Mouse (Mus musculus): ENCODE data around the gene Abhd5.
"Not testable (repeated sequence)": the region's sequence is repeated elsewhere in the genome, so short reads cannot be mapped to it uniquely, and the experiment has no call there.

Abhd5 gene

DNA sequence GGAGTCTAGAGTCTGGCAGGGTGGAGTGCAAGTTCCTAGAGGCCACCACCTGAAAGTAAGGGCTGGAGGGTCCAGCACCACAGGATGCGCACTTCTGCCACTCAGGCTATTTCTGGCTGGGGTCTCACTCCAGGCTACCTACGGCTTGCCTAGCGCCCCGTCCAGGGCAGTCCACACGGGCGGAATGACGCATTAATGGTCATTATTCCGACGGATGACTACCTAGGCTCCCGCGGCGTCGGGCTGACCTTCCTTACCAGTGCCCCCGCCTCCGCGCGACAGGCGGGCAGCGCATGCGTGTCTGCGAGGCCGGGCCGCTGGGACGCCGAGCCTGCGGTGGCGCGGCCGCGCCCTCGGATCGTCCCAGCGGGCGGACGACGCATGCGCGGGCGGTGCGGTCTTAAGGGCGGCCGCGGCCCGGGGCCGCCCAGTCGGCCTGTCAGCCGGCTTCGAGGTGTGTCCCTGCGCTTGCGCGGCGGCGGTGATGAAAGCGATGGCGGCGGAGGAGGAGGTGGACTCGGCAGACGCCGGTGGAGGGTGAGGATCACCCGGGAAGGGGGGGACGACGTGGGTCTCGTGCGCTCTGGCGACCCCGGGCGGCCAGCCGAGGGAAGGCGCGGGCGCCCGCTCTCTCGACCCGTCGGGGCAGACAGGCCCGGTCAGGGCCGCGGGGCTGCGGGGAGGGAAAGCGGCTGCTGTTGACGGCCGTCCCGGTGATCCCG is at the start of gene Abhd5:
Gene Abhd5, plus strand, starts transcription at position 306 of the 722 bp plus-strand sequence.
- CTCF ChIA-PET: no interaction called here

DNA sequence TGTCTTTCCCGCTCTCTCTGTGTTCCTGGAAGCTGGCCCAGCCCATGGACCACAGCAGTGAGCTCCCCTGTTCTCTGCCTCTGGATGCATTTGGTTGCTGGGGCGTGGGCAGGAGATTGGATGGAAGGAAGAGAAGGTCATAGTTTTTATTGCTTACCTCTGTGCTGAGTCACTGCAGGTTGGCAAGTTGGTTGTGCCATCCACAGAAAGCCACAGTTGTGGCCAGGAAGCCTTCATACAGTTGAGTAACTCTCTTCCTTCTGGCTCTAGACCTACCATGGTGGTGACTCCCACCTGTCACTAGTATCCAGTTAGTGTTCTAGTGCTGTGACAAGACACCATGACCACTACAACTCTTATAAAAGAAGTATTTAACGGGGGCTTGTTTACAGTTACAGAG is 46.1 kb upstream of the Abhd5 start:
- CTCF ChIA-PET: interaction anchor here (0.7 kb wide), 1 partner anchor 935 kb away, joined by 3 read pairs; no protein-coding TSS in a partner anchor

- CTCF ChIA-PET: interaction anchor here (0.7 to 2.0 kb wide), 2 partner anchors 28 to 61 kb away, joined by 3 to 7 read pairs; no protein-coding TSS in a partner anchor
These were observed 42.1 kb upstream of the Abhd5 start for GRCm38 (mm10) chr9:122309013-122309980.

DNA sequence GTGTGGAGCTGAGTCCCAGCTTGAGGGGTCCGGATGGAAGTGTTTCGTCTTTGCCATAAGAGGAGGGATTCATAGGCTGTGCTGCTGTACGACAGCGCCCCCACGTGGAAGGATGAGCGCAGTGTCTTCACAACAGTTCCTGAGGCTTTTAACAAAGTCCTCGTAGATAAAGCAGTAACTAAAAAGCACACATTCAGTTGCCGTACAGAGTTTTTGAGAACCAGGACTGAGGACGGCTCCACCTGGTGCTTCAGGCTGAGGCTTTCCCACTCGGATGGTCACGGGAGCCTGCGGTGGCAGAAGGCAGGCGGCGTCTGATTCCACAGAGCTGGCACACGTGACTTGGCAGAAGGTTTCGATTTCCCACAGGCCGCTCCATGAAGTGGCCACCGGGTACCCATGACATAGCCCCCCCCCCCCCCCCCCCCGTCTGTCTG is 40.8 kb upstream of the Abhd5 start:
- CTCF ChIA-PET: interaction anchor here (1.1 to 2.0 kb wide), 3 partner anchors 62 to 68 kb away, joined by 3 to 8 read pairs (median 7); no protein-coding TSS in a partner anchor

DNA sequence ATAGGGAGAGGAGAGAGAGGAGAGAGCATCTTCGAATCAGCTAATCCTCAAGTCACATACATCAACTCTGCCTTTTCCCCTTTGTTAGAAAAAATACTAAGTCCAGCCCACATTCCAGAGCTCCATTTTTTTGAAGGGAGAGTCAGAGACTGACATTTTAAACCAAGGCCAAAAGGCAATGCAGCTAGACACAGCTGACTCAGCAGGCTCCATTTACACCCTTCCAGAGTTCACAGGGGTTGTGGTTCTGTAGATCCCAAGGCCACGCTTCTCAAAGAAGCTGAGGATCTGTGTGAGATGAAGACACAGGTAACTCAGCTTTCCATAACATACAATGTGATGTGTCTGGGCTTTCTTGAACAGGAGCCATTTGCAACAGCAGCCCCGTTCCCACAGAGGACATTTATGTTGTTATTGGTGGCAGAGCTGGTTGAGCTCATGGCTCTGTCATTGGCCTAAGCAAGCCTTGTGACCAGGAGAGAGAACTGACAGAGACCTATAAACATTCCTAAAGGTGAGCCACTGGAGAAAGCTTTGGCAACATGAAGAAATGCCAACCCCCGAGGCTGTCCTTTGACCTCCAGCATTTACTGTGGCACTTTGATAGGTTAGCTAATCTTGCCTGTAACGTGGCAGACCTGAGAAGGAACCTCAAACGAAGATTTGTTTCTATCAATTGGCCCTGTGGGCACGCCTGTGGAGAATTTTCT is 40.2 kb upstream of the Abhd5 start:
- CTCF ChIA-PET: interaction anchor here (0.6 to 2.0 kb wide), 4 partner anchors 63 to 1817 kb away, joined by 3 to 8 read pairs (median 5); no protein-coding TSS in a partner anchor

DNA sequence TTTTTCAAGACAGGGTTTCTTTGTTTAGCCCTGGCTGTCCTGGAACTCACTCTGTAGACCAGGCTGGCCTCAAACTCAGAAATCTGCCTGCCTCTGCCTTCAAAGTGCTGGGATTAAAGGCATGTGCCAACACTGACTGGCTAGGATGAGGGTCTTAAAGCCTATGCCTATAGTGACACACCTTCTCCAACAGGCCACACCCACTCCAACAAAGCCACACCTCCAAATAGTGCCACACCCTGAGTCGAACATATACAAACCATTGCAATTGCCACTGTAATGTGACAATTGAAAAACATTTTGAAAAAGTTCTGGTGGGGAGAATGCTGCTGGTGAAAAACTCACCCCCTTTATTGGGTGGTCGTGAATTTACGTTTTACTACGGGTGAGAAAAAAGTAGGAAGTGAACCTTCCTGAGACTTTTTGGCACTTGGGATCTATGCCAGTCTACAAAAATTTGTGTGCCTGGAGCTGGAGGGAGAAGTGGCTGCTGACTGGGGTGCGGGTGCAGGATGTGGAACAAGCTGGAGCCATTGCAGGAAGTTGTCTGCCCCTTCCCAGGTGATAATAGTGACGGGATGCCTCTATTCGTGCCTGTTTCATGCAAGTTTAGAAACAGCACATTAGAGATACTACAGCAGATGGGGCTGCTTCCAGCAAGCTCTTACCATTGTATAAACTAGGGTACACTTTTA is 39.0 kb upstream of the Abhd5 start:
- CTCF ChIA-PET: no interaction called here

GRCm38 (mm10) chr9:122313128-122313527 is 38.3 kb upstream of the Abhd5 start:
- CTCF ChIA-PET: not testable (repeated sequence)

DNA sequence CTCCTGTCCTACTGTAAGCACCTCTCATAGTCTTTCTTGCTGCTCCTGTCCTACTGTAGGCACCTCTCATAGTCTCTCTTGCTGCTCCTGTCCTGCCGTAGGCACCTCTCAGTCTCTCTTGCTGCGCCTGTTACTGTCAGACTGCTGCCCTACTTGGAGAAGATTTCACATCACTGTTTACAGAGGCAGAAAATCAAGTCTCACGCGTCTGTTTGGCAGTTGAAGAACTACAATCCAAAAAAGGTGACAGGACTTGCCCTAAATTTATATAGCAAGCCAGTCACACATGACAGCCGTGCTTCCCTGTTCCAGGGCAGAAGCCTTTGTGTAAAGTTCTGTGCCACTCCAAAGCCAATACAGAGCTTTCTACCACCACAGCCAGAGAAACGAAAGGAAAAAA is 37.0 kb upstream of the Abhd5 start:
- CTCF ChIA-PET: no interaction called here

DNA sequence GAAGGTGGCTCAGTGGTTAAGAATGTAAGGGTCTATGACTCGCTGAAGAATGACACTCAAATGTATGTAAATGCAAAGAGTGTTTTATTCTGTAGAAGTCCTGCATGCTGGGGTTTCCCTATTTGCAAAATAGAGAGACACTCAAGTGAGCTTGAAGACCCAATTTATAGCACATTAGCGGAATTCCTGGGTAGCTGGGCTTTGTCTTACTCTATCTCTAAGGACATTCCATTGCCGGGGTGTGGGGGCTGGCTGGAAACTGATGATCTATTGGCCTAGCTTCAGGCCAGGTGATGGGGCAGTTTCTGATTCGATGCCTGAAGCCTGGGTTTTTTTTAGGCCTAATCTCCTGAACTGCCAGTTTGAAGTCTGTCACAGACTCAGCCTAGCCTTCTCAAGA is 36.5 kb upstream of the Abhd5 start:
- CTCF ChIA-PET: no interaction called here

DNA sequence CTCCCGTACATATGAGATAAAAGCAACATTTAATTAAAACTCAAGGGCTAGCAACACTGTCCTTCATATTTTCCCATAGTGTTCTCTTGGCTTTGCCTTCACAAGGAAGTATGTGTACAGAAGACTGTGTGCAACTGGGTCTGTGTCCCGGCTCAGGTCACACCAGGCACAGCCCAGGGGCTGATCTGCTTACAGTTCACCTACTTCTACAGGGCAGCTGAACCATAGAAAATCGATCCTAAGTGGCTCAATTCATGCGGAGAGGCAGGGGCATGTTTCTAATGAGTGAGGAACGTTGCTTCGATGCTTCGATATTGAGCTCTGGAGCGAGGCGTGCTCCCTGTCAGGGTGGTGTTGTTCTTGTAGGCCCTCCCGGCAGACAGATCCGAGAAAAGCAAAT is 35.9 kb upstream of the Abhd5 start:
- CTCF ChIA-PET: no interaction called here

- CTCF ChIA-PET: no interaction called here
These were observed 34.8 kb upstream of the Abhd5 start for GRCm38 (mm10) chr9:122316562-122316961.

DNA sequence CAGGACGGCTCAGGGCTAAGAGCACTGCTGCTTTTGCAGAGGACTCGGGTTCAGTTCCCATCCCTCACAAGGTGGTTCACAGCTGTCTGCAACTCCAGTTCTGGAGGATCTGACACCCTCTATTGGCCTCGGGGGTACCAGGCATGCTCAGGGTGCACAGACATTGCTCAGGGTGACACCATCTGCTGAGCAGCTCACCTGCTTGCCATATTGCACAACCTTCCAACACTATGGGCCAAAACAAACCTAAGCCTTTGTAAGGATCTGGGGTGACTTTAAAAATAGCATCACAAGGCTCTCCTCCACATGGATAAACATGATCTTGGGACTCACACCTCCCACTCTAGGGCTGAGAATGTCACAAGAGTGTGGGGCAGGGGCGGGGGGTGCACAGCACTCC is 30.8 kb upstream of the Abhd5 start:
- CTCF ChIA-PET: no interaction called here

DNA sequence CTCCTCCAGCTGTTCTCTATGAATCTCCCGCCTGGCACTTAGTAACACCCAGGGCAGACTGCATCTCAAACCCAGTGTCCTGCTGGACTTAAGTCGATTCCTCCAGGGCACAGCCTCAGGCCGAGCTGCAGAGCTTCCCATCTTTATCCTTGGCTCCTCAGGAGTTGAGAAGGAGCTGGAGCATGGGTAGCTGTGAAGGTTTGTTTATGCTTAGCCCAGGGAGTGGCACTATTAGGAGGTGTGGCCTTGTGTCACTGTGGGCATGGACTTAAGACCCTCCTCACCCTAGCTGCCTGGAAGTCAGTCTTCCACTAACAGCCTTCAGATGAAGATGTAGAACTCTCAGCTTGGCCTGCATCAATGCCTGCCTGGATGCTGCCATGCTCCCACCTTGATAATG is 29.1 kb upstream of the Abhd5 start:
- CTCF ChIA-PET: no interaction called here

GRCm38 (mm10) chr9:122325996-122326395 is 25.4 kb upstream of the Abhd5 start:
- CTCF ChIA-PET: no interaction called here

GRCm38 (mm10) chr9:122328199-122328598 is 23.2 kb upstream of the Abhd5 start:
- CTCF ChIA-PET: no interaction called here

GRCm38 (mm10) chr9:122336677-122337076 is 14.7 kb upstream of the Abhd5 start:
- CTCF ChIA-PET: no interaction called here

GRCm38 (mm10) chr9:122337510-122337931 is 13.9 kb upstream of the Abhd5 start:
- CTCF ChIA-PET: no interaction called here

DNA sequence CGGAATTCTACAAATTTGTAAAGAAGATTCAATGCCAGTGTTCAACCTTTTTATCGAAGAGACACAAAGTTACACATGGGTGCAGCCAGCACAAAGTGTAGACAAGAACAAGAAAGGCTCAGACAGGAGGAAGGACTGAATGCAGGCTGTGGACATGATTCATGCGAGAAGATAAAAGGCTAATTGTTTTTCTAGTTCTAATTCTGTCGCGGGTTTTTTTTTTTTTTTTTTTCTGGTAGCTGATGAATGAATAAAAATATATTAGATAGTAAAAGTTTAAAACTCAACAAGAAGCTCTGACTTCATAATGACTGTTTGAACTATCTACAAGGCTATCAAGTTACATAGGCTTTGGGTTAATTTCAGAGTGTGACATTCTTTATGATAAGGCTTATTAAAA is 11.4 kb upstream of the Abhd5 start:
- CTCF ChIA-PET: interaction anchor here (0.6 to 0.7 kb wide), 2 partner anchors 492 to 1136 kb away, joined by 8 to 9 read pairs; no protein-coding TSS in a partner anchor

DNA sequence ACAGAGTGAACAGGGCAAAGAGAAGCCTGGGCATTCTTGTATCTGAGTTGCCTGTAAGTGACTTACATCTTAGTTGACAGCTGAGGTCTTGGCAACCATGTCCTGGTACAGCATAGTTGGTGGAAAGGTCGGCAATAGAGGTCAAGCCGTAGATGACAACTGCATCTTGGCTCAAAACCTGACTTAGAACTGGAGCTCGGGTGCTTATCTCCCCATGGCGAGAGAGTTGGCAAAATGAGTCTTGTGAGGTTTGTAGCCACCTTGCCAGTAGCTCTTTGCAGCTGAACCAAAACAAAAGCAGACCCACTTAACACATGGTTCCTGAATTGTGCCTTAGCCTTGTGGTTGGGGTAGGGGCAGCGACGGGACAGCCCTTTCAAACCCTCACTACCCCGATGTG is 8.0 kb upstream of the Abhd5 start:
- CTCF ChIA-PET: no interaction called here

DNA sequence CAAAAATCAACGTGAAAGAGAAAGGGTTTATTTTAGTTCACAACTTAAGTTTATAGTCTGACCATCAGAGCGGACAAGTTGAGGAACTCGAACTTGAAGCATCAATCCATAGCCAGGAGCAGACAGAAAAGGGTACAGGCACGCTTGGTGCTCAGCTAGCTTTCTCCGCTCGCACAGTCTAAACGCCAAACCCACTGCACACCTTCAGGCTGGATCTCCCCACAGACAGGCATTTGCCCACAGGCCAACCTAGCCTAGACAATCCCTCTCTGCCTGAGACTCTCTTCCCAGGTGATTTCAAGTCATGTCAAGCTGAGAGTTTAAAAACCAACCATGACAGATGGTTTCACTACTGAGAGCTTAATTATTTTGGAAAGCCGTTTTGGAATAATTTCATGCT is 6.8 kb upstream of the Abhd5 start:
- CTCF ChIA-PET: no interaction called here

- CTCF ChIA-PET: interaction anchor here (0.6 to 0.7 kb wide), 2 partner anchors 50 to 102 kb away, joined by 3 to 11 read pairs; no protein-coding TSS in a partner anchor
These were observed 6.1 kb upstream of the Abhd5 start for GRCm38 (mm10) chr9:122345291-122345690.

Data from spleen, embryonic (tissue).